Mouse (Mus musculus) gastrocnemius, postnatal 4 days (tissue): Measurements from ENCODE around the gene Lipc. TPM values are rescaled to one million over a fixed set of nuclear protein-coding genes. Genes with fewer than 3 reads are reported as not detected.

Source experiments
- DNase-seq, 2 experiments: peaks; one replicate each; pipeline ENCODE4 v3.0.0; 2021 to 2022; ENCODE audit warnings: low spot score in 2 of 2, mixed read lengths in 2 of 2
- total RNA-seq, 2 experiments: library from RNA; stranded (reverse); gene quantifications; 2 replicates each; pipeline ENCODE4 v1.2.3; 2021

Lipc gene
- total RNA-seq, 2 experiments from 2014 or later = 0.15 to 1.2 TPM

DNA sequence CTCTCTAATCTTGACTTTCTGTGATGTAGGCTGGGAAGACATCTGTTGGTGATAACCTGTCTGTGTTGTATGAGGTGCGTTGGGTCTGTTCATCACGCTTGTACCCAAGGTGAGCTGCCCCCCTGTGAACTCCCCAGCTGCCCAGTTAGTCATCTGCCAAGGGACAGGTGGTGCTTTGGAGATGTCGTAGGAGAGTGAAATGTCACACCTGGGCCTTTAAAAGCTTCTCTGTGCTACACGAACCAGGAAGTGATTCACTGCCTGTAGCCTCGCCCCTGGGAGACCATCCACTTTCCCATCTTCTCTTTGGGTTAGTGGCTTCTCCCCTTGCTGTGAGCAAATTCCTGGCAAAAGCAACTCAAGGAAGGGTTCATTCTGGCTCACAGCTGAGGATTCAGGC lies 6.4 kb upstream of the Lipc start:
- no peak for DNase-seq

- no peak for DNase-seq
Measured at GRCm38 (mm10) chr9:70957717-70958116, 5.7 kb upstream of the Lipc start.

DNA sequence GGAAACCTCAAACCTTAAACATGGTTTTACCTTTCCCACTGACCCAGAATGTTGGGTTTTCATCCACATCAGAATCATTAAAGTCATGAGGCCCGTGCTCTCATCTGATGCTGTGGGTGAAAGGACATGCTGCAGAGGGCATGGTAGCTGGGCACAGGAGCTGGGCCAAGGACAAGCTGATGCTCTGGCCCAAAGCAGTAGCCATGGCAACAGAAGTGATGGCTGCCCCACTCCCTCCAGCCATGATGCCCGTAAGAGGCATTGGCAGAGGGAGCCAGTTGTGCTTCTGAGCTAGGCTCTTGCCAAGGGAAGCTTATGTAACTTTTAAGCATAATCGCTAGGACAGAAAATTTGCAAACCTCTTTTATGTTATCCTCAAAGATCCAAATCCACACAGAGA lies 2.2 kb upstream of the Lipc start:
- DNase-seq = no peak

DNA sequence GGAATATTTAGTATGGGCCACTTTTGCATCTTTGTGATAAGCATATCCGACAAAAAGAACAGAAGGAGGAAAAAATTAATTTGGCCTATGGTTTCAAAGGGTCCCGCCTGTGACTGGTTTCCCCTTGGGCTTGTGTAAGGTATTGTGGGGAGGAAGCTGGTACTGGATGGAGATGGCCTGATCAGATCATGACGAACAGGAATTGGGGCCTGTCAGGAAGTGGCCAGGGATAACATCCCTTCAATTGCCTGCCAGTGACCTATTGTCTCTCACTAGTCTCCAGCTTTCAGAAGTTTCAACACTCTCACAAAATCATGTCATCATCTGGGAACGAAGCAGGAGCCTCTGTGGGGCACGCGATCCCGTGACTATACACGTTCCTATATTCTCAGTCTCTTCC lies 2.7 kb downstream of the Lipc start:
- DNase-seq = no peak

- no peak for DNase-seq
Measured at GRCm38 (mm10) chr9:70947312-70947711, 4.7 kb downstream of the Lipc start.

DNA sequence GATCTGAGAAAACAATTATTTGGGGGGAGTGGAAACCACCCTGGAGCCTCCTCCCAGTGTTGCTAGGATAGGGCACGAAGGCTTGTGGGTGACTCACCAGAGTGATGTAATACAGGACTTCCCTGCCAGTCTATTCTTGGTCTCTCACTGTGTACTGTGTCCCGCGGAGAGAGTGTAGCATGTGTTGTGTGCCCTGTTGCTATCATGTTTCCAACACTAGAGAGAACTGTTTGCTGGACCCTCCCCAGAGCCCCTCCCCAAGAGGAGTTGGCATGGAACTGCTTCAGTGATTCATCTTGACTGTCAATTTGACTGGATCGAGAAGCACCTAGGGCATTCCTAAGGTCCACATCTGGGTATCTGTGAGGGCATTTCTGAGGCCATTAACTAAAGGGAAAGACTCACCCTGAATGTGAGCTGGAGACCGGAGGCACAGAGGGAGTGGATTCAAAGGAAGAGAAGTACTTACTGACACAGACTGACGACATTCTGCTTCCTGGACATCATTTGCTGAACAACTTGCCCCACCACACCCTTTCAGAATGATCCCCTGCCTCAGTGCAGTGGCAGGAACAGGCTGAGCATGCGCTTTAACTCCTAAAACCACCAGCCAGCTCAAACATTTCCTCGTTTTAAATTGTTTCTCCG lies 9.2 kb downstream of the Lipc start:
- DNase-seq = no peak

DNA sequence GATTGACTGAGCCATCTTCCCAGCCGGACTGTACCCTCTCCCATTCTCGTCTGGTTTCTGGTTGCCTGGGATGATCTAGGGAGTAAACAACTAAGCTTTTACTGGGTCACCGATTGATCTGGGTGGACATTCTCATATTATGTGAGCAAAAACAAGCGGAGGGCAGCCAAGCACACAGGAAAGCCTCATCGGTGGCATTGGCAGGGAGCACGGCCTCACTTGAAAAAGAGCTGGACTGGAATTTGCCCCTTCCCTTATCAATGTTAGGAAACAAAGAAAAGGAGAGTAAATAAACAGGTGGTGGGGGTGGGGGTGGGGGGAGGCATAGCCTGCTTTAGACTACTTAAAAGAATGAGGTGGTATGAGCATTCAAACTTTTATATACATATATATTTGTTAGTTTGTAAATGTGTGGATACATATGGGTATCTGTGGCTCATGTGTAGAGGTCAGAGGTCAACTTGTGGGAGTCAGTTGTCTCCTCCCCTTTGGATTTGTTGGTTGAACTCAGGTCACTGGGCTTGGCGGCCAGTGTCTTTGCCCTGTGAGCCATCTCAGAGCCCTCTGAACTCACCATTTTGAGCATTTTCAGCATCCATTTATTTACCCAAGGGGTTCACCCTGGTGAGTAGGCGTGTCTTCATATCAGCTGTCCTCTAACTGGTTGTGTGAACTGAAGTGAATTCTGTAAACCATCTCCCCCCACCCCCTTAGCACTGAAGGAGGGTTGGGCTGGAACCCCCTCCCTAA lies 12.1 kb downstream of the Lipc start:
- no peak for DNase-seq

GRCm38 (mm10) chr9:70938850-70939249 lies 13.2 kb downstream of the Lipc start:
- no peak for DNase-seq

DNA sequence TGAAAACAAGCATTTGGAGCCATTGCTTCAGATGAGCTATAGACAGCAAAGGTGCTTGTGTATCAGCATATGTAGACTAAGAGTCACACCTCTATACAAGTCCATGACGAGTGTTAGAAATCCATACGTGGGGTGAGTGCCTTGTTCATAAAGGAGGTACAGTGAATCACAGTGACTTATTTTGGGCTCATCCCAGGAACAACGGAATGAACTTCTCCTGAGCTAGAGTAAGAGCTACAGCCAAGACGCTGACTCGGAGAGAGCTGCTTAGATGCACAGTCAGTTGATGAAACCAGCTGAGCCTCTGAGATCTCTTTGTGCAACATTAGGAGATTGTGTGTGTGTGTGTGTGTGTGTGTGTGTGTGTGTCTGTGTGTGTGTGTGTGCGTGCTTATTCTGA lies 13.9 kb downstream of the Lipc start:
- DNase-seq = no peak

DNA sequence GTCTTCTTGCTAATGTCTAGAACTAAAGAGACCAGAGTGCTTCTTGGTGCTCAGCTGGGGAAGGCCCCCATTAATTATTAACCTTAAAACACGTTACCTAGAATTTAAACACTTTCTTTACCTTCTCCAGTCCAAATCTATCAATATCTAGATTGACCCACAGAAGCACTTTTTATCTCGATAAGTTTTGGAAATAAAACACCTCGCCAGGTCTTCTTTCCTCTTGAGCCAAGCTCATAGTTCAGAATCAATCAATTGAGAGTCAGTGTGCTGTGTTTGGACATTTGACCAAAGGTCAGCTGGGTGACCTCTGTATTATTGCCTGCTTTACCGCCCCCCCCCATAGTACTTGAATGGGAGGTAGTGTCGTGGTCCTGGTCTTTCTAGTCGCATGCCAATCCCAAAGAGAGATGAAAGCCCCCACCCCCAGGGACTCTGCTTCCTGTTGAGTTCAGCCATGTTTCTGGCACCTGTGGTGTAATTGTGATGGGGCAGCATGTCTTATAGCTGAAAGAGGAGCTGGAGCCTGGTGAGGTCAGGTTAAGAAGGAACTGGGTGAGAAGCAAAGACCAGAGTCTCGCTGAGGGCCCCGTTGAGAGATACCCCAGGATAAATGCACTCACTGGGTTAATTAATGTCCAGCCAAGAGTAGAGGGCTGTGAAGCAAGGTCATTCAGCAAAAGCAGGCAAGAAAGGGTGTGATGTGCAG lies 17.3 kb downstream of the Lipc start:
- no peak for DNase-seq

DNA sequence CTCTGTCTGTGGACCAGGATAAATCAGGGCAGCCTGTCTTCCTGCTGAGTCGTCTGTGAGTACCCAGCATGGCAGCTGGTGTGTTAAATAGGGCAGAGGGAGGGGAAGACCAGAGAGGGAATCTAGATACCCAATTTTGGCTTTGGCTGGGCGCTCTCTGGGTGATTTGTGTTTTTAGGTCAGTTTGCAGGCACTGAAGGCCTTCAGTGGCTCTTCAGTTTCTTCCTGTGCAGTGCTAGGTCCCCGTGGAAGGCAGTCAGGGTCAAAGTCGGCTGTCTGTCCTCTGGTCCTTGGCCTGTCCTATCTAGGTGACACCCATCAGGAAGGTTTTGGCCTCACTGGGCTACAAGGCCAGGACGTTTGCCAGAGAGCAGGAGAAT lies 21.4 kb downstream of the Lipc start:
- peak in 1 of 2 experiments; percentile 6 for DNase-seq

DNA sequence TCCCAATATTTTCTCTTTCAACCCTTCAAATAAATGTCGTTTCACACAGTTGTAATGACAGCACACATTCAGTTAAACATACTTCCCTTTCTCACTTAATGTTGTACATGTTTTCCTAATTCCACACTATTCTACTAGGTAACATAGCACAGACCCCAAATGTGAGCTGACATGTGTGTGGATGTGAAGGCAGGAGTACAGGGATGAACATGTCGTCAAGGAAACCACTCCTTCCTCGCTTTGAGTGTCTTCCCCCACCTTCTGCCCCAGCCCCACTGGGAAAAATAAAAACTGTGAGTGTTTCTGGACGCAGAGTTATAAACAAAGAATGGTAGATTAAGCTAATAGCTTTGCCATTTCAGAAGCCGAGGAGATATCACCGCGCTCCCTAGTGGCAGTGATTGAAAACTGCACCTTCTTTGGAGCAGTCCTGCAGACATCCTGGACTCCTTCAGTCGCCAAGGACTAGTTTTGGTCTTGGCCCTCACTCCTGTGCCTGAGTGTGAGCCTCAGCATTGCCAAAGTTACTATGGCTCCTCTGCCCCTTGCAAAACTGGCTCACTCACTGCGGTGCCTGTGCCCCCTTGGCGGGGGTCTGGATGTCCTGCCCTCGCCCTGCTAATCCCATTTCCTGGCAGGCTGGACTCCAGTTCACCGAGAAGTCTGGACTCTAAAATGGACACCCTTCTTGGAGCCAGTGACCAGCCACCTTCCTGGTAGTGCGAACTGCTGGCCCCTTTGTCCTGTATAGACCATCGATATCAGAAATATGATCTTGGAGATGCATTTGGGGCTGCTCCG lies 22.0 kb downstream of the Lipc start:
- DNase-seq = peak in 1 of 2 experiments; percentile 43

DNA sequence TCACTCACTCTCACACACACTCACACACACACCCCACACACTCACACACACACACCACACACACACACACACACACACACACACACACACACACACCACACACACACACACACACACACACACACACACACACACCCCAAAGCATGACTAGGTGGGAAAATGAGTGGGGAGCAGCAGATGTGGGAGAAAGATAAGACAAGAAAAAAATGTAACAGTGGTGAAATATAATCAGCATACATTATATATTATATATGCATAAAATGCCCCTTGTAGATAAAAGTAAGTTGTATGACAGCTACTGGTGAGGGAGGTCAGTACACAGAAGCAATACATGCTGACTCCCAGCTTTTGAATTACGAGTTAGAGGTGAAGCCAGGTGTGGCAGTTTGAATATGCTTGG lies 23.6 kb downstream of the Lipc start:
- DNase-seq = no peak

DNA sequence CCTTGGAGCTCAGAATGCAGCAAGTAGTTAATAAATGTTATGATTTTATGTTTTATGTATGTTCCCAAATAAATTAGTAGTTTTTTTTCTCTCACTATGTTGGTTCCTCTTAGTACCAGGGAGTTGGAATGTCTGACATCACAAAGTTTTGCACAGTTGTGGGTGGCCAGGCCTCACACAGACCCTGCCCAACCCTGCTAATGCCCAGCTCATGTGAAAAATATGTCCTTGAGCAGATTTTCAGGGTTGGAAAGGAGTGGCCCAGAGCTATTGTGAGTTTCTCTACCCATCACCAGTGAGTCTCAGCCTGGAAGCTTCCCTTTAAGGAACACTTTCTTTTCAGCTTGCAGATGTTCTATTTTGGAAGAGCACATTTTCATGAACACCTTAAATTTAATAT lies 24.3 kb downstream of the Lipc start:
- no peak for DNase-seq

DNA sequence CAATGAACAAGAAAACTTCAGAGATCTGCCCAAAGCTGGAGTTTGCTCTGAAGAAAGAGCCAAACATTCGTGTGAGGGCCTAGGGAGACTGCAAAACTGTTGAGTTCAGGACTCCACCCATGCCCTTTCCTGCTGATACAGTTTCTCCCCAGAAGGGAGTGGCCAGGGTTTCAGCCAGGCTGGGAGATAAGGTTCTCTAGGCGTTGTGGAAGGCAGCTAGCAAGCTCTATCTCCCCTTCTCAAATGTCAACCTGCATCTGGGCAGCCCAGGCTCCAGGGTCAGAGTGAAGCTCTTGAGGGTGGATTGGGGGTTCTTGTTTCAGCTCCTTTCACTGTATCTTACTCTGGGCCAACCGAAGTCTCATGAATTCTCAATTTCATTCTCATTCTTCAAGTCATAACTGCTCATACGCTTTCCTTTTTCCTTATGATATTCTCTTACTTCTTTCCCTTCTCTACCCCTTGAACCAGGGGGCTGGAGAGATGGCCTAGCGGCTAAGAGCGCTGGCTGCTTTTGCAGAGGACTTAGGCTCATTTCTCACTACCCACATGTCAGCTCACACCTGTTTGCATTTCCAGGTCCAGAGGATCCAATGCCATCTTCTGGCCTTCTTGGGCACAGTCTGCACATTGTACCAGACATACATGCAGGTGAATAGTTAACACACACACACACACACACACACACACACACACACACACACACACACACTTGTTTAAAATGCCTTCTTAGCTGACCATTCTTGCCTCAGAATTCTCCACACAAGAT lies 25.0 kb downstream of the Lipc start:
- no peak for DNase-seq

- no peak for DNase-seq
Measured at GRCm38 (mm10) chr9:70925225-70925624, 26.8 kb downstream of the Lipc start.

- no peak for DNase-seq
Measured at GRCm38 (mm10) chr9:70924763-70925162, 27.3 kb downstream of the Lipc start.

- peak in 1 of 2 experiments; percentile 41 for DNase-seq
Measured at GRCm38 (mm10) chr9:70921781-70922565, 30.1 kb downstream of the Lipc start.

- no peak for DNase-seq
Measured at GRCm38 (mm10) chr9:70921132-70921531, 30.9 kb downstream of the Lipc start.

DNA sequence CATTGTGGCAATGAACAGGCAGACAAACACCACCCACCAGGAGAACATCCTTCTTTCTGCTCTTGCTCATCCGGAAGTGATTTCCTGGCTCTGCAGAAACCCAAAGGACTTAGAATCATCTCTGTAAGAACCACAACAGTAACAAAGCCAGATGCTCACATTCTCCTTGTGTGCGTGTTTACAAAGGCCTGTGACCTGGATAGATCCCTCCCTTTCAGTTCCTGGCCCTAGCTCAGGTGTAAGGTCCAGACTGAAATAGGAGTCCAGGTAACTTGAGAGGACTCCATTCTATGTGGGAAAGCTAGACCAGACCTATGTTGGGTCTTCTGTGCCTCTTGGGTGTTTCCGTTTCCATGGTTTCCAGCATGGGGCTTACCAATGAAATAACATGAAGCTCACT lies 32.8 kb downstream of the Lipc start:
- DNase-seq = no peak
